Mouse (Mus musculus) heart, postnatal 4 days (tissue): ENCODE results near the gene Bcl2a1d. TPM values are rescaled to one million over a fixed set of nuclear protein-coding genes. Genes with fewer than 3 reads are reported as not detected.
"Not testable (repeated sequence)": the region's sequence is repeated elsewhere in the genome, so short reads cannot be mapped to it uniquely, and the experiment has no call there.

Experiments used
- DNase-seq: peaks from one replicate; pipeline ENCODE4 v3.0.0; 2021
- total RNA-seq, 2 experiments: library from RNA; stranded (reverse); gene quantifications; 2 replicates each; pipeline ENCODE4 v1.2.3; 2021

The Bcl2a1d gene
- total RNA-seq, 2 experiments from 2014 or later, result not detected

DNA sequence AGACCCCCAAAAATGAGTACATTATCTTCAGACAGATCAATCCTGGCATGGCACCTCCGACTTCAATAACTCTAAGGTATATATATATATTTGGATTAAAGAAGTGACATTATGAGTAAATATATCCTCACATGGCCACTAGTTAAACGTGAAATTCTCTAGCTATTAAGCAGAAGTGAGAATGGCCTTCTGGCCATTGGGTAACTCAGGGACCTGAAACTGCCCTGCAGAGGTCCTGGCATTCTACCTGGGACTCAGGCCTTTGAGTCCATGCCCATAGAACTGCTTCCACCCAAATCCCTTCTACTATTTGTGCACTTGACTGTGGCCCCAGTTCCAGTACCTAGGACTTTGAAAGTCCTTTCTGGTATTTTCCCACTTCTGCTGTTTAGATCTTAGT lies 40.4 kb downstream of the Bcl2a1d start:
- DNase-seq, result not testable (repeated sequence)

DNA sequence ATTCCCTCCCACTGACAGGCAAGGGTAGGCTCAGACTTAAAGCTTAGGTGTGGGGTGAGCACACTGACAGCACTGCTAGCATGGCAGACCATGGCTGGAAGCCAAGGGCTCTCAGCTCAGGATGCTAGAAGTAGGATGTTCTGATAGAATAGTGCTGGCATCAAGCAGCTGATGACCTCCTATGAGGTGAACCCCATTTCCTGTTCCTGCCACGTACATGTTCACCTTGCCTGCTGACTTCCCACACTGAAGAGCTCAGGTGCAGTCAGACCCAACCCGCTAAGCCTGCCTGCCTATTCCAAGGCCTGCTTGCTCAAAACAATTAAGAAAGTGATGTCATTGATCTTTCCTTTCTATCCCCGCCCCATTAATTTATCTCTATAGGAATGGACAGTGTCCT lies 42.3 kb downstream of the Bcl2a1d start:
- not testable (repeated sequence) for DNase-seq

DNA sequence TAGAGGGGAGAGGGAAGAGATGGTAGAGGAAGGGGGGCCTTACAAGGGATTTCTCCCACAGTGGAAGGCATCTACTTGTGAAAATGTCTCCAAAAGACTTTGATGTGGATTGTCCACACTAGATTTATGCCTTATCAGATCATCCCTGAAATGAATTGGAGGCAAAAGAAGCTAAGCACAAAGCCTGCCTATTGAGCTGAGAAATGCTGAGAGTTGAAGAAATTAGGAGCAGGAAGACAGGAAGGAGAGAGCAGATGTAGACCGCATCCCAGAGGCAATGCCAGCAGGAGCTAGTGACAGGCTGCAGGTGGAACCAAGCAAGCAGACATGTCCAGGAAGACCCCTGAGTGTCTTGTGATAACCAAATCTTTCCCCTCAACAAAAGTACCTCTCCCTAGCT lies 45.0 kb downstream of the Bcl2a1d start:
- not testable (repeated sequence) for DNase-seq

Other genes starting within 250 kb of the Bcl2a1d start
- gene Syncrip, start 249.3 kb downstream of the Bcl2a1d start, total RNA-seq, result 100 to 1,000 TPM in 1 of 2 experiments, 10 to 100 TPM in 1; 96.9 to 107 TPM
- gene Zfp949, start 183.9 kb downstream of the Bcl2a1d start, total RNA-seq, result 1 to 10 TPM; 4.8 to 5.8 TPM
- gene Trim43a, start 151.0 kb downstream of the Bcl2a1d start, total RNA-seq, result not detected
- 10 to 100 TPM; 21.8 to 24.0 TPM for gene Mthfsl, start 11.6 kb downstream of the Bcl2a1d start, total RNA-seq
- not detected for gene Trim43c, start 107.2 kb upstream of the Bcl2a1d start, total RNA-seq
- gene Bcl2a1a, start 225.0 kb upstream of the Bcl2a1d start, total RNA-seq, result under 1 TPM in 1 of 2 experiments, not detected in 1; 0.70 TPM